Mouse (Mus musculus) liver, embryonic 14.5 days (tissue): ENCODE measurements around the gene Nat8f6. TPM values are rescaled to one million over a fixed set of nuclear protein-coding genes. Genes with fewer than 3 reads are reported as not detected.
"Not testable (repeated sequence)": the region's sequence is repeated elsewhere in the genome, so short reads cannot be mapped to it uniquely, and the experiment has no call there.

Experiments used
- ATAC-seq: fragments of 200-750 bp; cut with Nextera tagmentation; 2 replicates; pipeline ENCODE4 v1.8.0; 2017; ENCODE audit warnings: moderate number of reproducible peaks, mild to moderate bottlenecking, moderate library complexity; ENCODE audit not compliant: insufficient read depth
- DNase-seq, 3 experiments: peaks; one replicate each; pipeline ENCODE4 v3.0.0-alpha.2; 2012 to 2013; ENCODE audit warnings: low read depth in 3 of 3, low spot score in 3 of 3
- H3K27ac ChIP-seq: fragments of 300-500 bp; sonication (generic); 2 replicates; pipeline ENCODE4 v1.5.1; 2014; ENCODE audit warnings: moderate library complexity, mild to moderate bottlenecking, control low read depth, inconsistent platforms
- H3K27me3 ChIP-seq: fragments of 300-500 bp; sonication (generic); 2 replicates; pipeline ENCODE4 v1.6.1; 2014; ENCODE audit warnings: mild to moderate bottlenecking, low read length, moderate library complexity; ENCODE audit not compliant: control insufficient read depth, insufficient read depth
- H3K36me3 ChIP-seq: fragments of 300-500 bp; sonication (generic); replicated peaks from 2 replicates; pipeline ENCODE4 v1.6.1; 2014; ENCODE audit warnings: low read depth; ENCODE audit not compliant: control insufficient read depth, insufficient read depth
- H3K4me1 ChIP-seq, 2 experiments: fragments of 200-500 bp in 1 of 2; fragments of 300-500 bp in 1 of 2; sonication (generic) in 1 of 2; replicated peaks; 2 replicates each; pipeline ENCODE4 v1.6.1; 2012 to 2014; ENCODE audit warnings: antibody characterized with exemption in 1 of 2, inconsistent platforms in 1 of 2, low read length in 1 of 2; ENCODE audit not compliant: control insufficient read depth in 2 of 2, insufficient read depth in 2 of 2
- H3K4me2 ChIP-seq: fragments of 300-500 bp; sonication (generic); 2 replicates; pipeline ENCODE4 v1.6.1; 2014; ENCODE audit warnings: low read depth, mild to moderate bottlenecking, control low read depth, moderate library complexity
- H3K4me3 ChIP-seq, 2 experiments: fragments of 200-500 bp in 1 of 2; fragments of 300-500 bp in 1 of 2; sonication (generic) in 1 of 2; 2 replicates each; pipeline ENCODE4 v1.5.1; 2012 to 2014; ENCODE audit warnings: low read depth in 2 of 2, low read length in 2 of 2, mild to moderate bottlenecking in 2 of 2, control low read depth in 1 of 2, inconsistent platforms in 1 of 2, moderate library complexity in 1 of 2; ENCODE audit not compliant: insufficient read depth in 1 of 2
- H3K9ac ChIP-seq: fragments of 300-500 bp; sonication (generic); replicated peaks from 2 replicates; pipeline ENCODE4 v1.6.1; 2014; ENCODE audit warnings: mild to moderate bottlenecking, control low read depth, moderate library complexity
- H3K9me3 ChIP-seq: fragments of 300-500 bp; sonication (generic); 2 replicates; pipeline ENCODE4 v1.6.1; 2016; ENCODE audit warnings: low read length, mixed read lengths; ENCODE audit not compliant: control insufficient read depth
- CTCF ChIP-seq: IDR thresholded peaks from 2 replicates; pipeline ENCODE4 v1.5.1; 2016; ENCODE audit warnings: antibody characterized with exemption, low read depth, control low read depth
- EP300 ChIP-seq: IDR thresholded peaks from 2 replicates; pipeline ENCODE4 v1.6.1; 2016; ENCODE audit warnings: antibody characterized with exemption, low read depth
- WGBS: fragments of 180-500 bp; shearing (Covaris S2); extraction: QIAGEN DNeasy Blood & Tissue Kit; methylation state at CpG from one replicate; pipeline ENCODE4 v1.1.7; 2014; ENCODE audit not compliant: insufficient replicate concordance; 5-methylcytosine and 5-hydroxymethylcytosine counted together
- polyA plus RNA-seq, 2 experiments: library from polyadenylated mRNA; depleted of rRNA in 1 of 2; stranded (reverse) in 1 of 2; unstranded in 1 of 2; fragments of >200 nt; fragmentation: Nextera tagmentation in 1 of 2; extraction: Ambion mirVana in 1 of 2; gene quantifications; 2 replicates each; pipeline versions ENCODE4 v1.2.1 to v1.2.3; 2012 to 2014

Gene Nat8f6
- polyA plus RNA-seq (2012; rRNA removed) (not detected in 2 replicates), polyA plus RNA-seq (2014; fragmentation: Nextera tagmentation; extraction: Ambion mirVana) (not detected in 2 replicates)

GRCm38 (mm10) chr6:85820837-85821236, at the start of gene Nat8f6, which contains the start of gene Nat8f5:
TSS of gene Nat8f6 (minus strand) at chr6:85820954.
TSS of gene Nat8f5 (minus strand) at chr6:85820972.
- Histone ChIP-seq H3K27ac (no peak within 1 kb of the TSS), H3K27me3 (no peaks in the 10 kb centered on the region), H3K4me3 (no peak within 1 kb of the TSS), H3K4me1 (no peaks in the 10 kb centered on the region), H3K9ac (no peak within 1 kb of the TSS), H3K9me3 (no peaks in the 10 kb centered on the region), H3K36me3 (no peaks in the 10 kb centered on the region), H3K4me2 (no peak within 1 kb of the TSS)
- 50% methylated on average over 5 of the region's 5 CpGs for WGBS
- DNase-seq (no peak), ATAC-seq (no peak)
- no peak for TF ChIP-seq CTCF
- TF ChIP-seq EP300, result no peak

- not testable (repeated sequence) for H3K27me3 ChIP-seq, H3K4me2 ChIP-seq, DNase-seq, ATAC-seq, H3K9ac ChIP-seq, H3K4me1 ChIP-seq, H3K36me3 ChIP-seq, H3K27ac ChIP-seq, H3K4me3 ChIP-seq, H3K9me3 ChIP-seq
- 62% methylated on average over 5 of the region's 5 CpGs for WGBS
Observed at GRCm38 (mm10) chr6:85869006-85869405, 48.3 kb upstream of the Nat8f6 start, which contains the start of gene Nat8f2. TSS of gene Nat8f2 (minus strand) at chr6:85869158.

- Histone ChIP-seq H3K4me2 (no peak overlapping the region), H3K27ac (no peak overlapping the region), H3K9ac (no peak overlapping the region), H3K9me3 (no peaks in the 10 kb centered on the region), H3K27me3 (no peaks in the 10 kb centered on the region), H3K4me3 (no peak overlapping the region), H3K4me1 (no peaks in the 10 kb centered on the region), H3K36me3 (no peaks in the 10 kb centered on the region)
- ATAC-seq (no peak), DNase-seq (no peak)
- 43% methylated on average over 8 of the region's 8 CpGs for WGBS
- TF ChIP-seq CTCF, result no peak
- no peak for TF ChIP-seq EP300
Observed at GRCm38 (mm10) chr6:85867726-85868690, 47.3 kb upstream of the Nat8f6 start.

GRCm38 (mm10) chr6:85866995-85867394, 46.2 kb upstream of the Nat8f6 start:
- not testable (repeated sequence) for H3K4me1 ChIP-seq, H3K9me3 ChIP-seq, H3K27ac ChIP-seq, H3K4me3 ChIP-seq, ATAC-seq, DNase-seq, H3K4me2 ChIP-seq, H3K36me3 ChIP-seq, H3K9ac ChIP-seq, H3K27me3 ChIP-seq
- WGBS, result 38% methylated on average over 1 of the region's 1 CpGs

- not testable (repeated sequence) for H3K36me3 ChIP-seq, H3K4me2 ChIP-seq, H3K9ac ChIP-seq, H3K9me3 ChIP-seq, H3K27me3 ChIP-seq, ATAC-seq, H3K4me1 ChIP-seq, H3K27ac ChIP-seq, DNase-seq, H3K4me3 ChIP-seq
- 56% methylated on average over 3 of the region's 3 CpGs for WGBS
Observed at GRCm38 (mm10) chr6:85866166-85866565, 45.4 kb upstream of the Nat8f6 start.

GRCm38 (mm10) chr6:85864900-85865639, 44.3 kb upstream of the Nat8f6 start:
- H3K27ac ChIP-seq, H3K4me1 ChIP-seq, H3K9me3 ChIP-seq, H3K27me3 ChIP-seq, H3K9ac ChIP-seq, H3K36me3 ChIP-seq, ATAC-seq, H3K4me2 ChIP-seq, DNase-seq, H3K4me3 ChIP-seq: not testable (repeated sequence)
- 40% methylated on average over 6 of the region's 7 CpGs for WGBS
